In the genomic region with DNA sequence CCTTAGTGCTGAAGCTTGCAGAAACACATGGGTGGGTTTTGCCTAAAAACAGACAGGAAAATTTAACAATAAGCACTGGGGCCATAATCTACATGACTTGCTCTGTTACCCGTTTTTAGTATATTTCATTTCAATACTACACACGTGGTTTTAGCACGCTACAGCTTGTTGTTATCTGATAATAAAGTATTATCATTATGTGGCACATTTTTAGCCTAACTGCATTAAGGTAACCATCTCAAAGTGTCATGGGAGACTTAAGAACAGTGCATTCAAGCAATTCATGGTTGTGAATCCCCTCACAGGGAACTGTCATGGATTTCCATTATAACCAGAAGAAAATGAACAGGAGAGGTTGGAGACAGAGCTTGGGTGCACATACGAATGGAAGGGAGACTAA, we compare ENCODE assay signal across 12 mouse cellular contexts.
"Had no signal": no experiment of that assay in that cellular context is flagged by ENCODE, and none has a peak within 500 bp of the region (broad histone marks: within the 10 kb centered on the region; RNA-seq: fewer than 3 reads in every experiment).

No protein-coding gene starts in this region.

- DNase-seq: kidney, adult 8-10 months; kidney, postnatal 25 days; lung, adult 2 months; lung, postnatal 36 days; right cerebral cortex, adult 18-20 months; right cerebral cortex, postnatal 25 days; thymus, adult 18-20 months; thymus, postnatal 14 days had no signal

- H3K36me3 ChIP-seq: limb, embryonic 10.5 days; midbrain, embryonic 13.5 days had no signal

- H3K9me3 ChIP-seq: limb, embryonic 10.5 days; midbrain, embryonic 13.5 days had no signal

- H3K4me2 ChIP-seq: midbrain, embryonic 13.5 days had no signal

- ATAC-seq: intestine, postnatal 0 days; lung, postnatal 0 days had no signal

- H3K9ac ChIP-seq: midbrain, embryonic 13.5 days had no signal

- H3K27ac ChIP-seq: midbrain, embryonic 13.5 days had no signal

- H3K4me3 ChIP-seq: limb, embryonic 10.5 days; midbrain, embryonic 13.5 days had no signal

- H3K27me3 ChIP-seq: midbrain, embryonic 13.5 days had no signal
